8 mouse cellular contexts compared by ENCODE assay signal in genomic region chr2:29716691-29717090, GRCm38 (mm10). TPM values are rescaled to one million over a fixed set of nuclear protein-coding genes. Genes with fewer than 3 reads are reported as not detected.
DNase-seq lines count a peak whose midpoint lies in the region; ATAC-seq and TF ChIP-seq lines count a peak whose summit lies in the region.

No protein-coding gene starts in this region.

- no peaks in the 10 kb centered on the region for H3K27me3 ChIP-seq in forebrain, embryonic 11.5 days (ENCODE audit: control insufficient read depth, insufficient read depth, low read length)
- no peaks in the 10 kb centered on the region for H3K27me3 ChIP-seq in forebrain, embryonic 12.5 days
- no peaks in the 10 kb centered on the region for H3K27me3 ChIP-seq in intestine, embryonic 16.5 days (replicated peaks; ENCODE audit: control insufficient read depth, insufficient read depth, low read length)
- no peaks in the 10 kb centered on the region for H3K27me3 ChIP-seq in stomach, embryonic 16.5 days (ENCODE audit: control insufficient read depth, insufficient read depth, low read length)

- no peak for ATAC-seq in forebrain, embryonic 11.5 days (replicated peaks; ENCODE audit: low FRiP score)
- ATAC-seq in forebrain, embryonic 12.5 days (ENCODE audit: low FRiP score) = no peak
- ATAC-seq in intestine, embryonic 16.5 days = peak; percentile 92
- peak; percentile 87 for ATAC-seq in stomach, embryonic 16.5 days (ENCODE audit: insufficient read depth, low FRiP score)

- H3K36me3 ChIP-seq in forebrain, embryonic 11.5 days (ENCODE audit: control insufficient read depth, insufficient read depth, low read length) = no peaks in the 10 kb centered on the region
- peaks cover 49% of the 10 kb centered on the region for H3K36me3 ChIP-seq in forebrain, embryonic 12.5 days (replicated peaks)
- H3K36me3 ChIP-seq in intestine, embryonic 16.5 days (ENCODE audit: control insufficient read depth, insufficient read depth, low read length) = 0 out of 2 replicates have a peak, but pooled peaks cover 4% of the 10 kb centered on the region
- no peaks in the 10 kb centered on the region for H3K36me3 ChIP-seq in stomach, embryonic 16.5 days (ENCODE audit: control insufficient read depth, insufficient read depth, low read length)

- peak; percentile 74 for DNase-seq in forebrain, embryonic 11.5 days (ENCODE audit: low spot score)
- DNase-seq in lung, adult 2 months = peak; percentile 68
- DNase-seq in layer of hippocampus, adult 9-11 months = no peak
- DNase-seq in layer of hippocampus, postnatal 14 days (ENCODE audit: low spot score in 2 of 2) = no peak

- no peak overlapping the region for H3K4me2 ChIP-seq in forebrain, embryonic 11.5 days (ENCODE audit: low read depth, low read length, severe bottlenecking)
- H3K4me2 ChIP-seq in forebrain, embryonic 12.5 days = no peak overlapping the region
- no peak overlapping the region for H3K4me2 ChIP-seq in intestine, embryonic 16.5 days (ENCODE audit: low read depth, low read length)
- H3K4me2 ChIP-seq in stomach, embryonic 16.5 days (ENCODE audit: low read depth, low read length) = no peak overlapping the region

- 20% methylated on average over 6 of the region's 6 CpGs for WGBS in forebrain, embryonic 11.5 days
- WGBS in forebrain, embryonic 12.5 days = 21% methylated on average over 6 of the region's 6 CpGs
- 16% methylated on average over 6 of the region's 6 CpGs for WGBS in intestine, embryonic 16.5 days
- WGBS in lung, adult 2 months = 31% methylated on average over 6 of the region's 6 CpGs
- WGBS in stomach, embryonic 16.5 days = 12% methylated on average over 6 of the region's 6 CpGs

- H3K9ac ChIP-seq in forebrain, embryonic 11.5 days (ENCODE audit: low read length) = no peak overlapping the region
- H3K9ac ChIP-seq in forebrain, embryonic 12.5 days = no peak overlapping the region
- H3K9ac ChIP-seq in intestine, embryonic 16.5 days (ENCODE audit: low read depth, low read length) = 0 out of 2 replicates have a peak overlapping the region, but pooled peaks have one; percentile 29
- H3K9ac ChIP-seq in stomach, embryonic 16.5 days (ENCODE audit: low read length) = peak overlapping the region; percentile 5; the same call in 1 of the 2 replicates

- H3K4me1 ChIP-seq in forebrain, embryonic 11.5 days (replicated peaks; ENCODE audit: control insufficient read depth, insufficient read depth, low read length) = 0 out of 2 replicates have a peak, but pooled peaks cover 2% of the 10 kb centered on the region
- no peaks in the 10 kb centered on the region for H3K4me1 ChIP-seq in forebrain, embryonic 12.5 days
- H3K4me1 ChIP-seq in embryonic fibroblast, embryonic 13.5 days (ENCODE audit: control insufficient read depth, insufficient read depth, low read length) = peaks cover 17% of the 10 kb centered on the region
- H3K4me1 ChIP-seq in intestine, embryonic 16.5 days (ENCODE audit: control insufficient read depth, insufficient read depth, low read length) = peaks cover 18% of the 10 kb centered on the region
- peaks cover 5% of the 10 kb centered on the region; the same call in 1 of the 2 replicates for H3K4me1 ChIP-seq in lung, adult 2 months (ENCODE audit: control insufficient read depth, insufficient read depth, low read length)
- peaks cover 17% of the 10 kb centered on the region for H3K4me1 ChIP-seq in stomach, embryonic 16.5 days (ENCODE audit: control insufficient read depth, insufficient read depth, low read length)

- no peaks in the 10 kb centered on the region for H3K9me3 ChIP-seq in forebrain, embryonic 11.5 days (ENCODE audit: control insufficient read depth, low read length)
- no peaks in the 10 kb centered on the region for H3K9me3 ChIP-seq in forebrain, embryonic 12.5 days
- no peaks in the 10 kb centered on the region for H3K9me3 ChIP-seq in intestine, embryonic 16.5 days (ENCODE audit: control insufficient read depth, low read length)
- no peaks in the 10 kb centered on the region for H3K9me3 ChIP-seq in stomach, embryonic 16.5 days (replicated peaks; ENCODE audit: control insufficient read depth, low read length)

- H3K27ac ChIP-seq in forebrain, embryonic 11.5 days (ENCODE audit: low read depth, low read length) = peak overlapping the region; percentile 46; the same call in 1 of the 2 replicates
- H3K27ac ChIP-seq in forebrain, embryonic 12.5 days = no peak overlapping the region; the same call in 1 of the 2 replicates
- H3K27ac ChIP-seq in embryonic fibroblast, embryonic 13.5 days (ENCODE audit: insufficient read depth, low read length) = peak overlapping the region; percentile 83
- H3K27ac ChIP-seq in intestine, embryonic 16.5 days (ENCODE audit: low read length) = peak overlapping the region; percentile 92
- H3K27ac ChIP-seq in stomach, embryonic 16.5 days (ENCODE audit: low read length) = peak overlapping the region; percentile 79

- H3K4me3 ChIP-seq in forebrain, embryonic 11.5 days (ENCODE audit: low read depth, low read length) = no peak overlapping the region
- no peak overlapping the region for H3K4me3 ChIP-seq in forebrain, embryonic 12.5 days (replicated peaks)
- H3K4me3 ChIP-seq in embryonic fibroblast, embryonic 13.5 days (ENCODE audit: insufficient read depth, low read length) = no peak overlapping the region
- H3K4me3 ChIP-seq in intestine, embryonic 16.5 days (ENCODE audit: low read length) = no peak overlapping the region
- H3K4me3 ChIP-seq in lung, adult 2 months (replicated peaks; ENCODE audit: extremely low read depth, low read depth, low read length) = no peak overlapping the region
- H3K4me3 ChIP-seq in stomach, embryonic 16.5 days (replicated peaks; ENCODE audit: low read length) = no peak overlapping the region

- no peak for TF ChIP-seq CTCF in embryonic fibroblast, embryonic 13.5 days (IDR thresholded peaks at IDR 0.05; ENCODE audit: borderline replicate concordance, insufficient read depth, low read length)
- TF ChIP-seq CTCF in lung, adult 2 months (IDR thresholded peaks at IDR 0.05; ENCODE audit: insufficient read depth, low read length) = no peak

- TF ChIP-seq POLR2A in embryonic fibroblast, embryonic 13.5 days (IDR thresholded peaks at IDR 0.05; ENCODE audit: low read depth, low read length) = no peak
- TF ChIP-seq POLR2A in lung, adult 2 months (IDR thresholded peaks at IDR 0.05; ENCODE audit: borderline replicate concordance, extremely low read depth, low read depth, low read length) = no peak

RNA-seq across cellular contexts. Expression of gene Gm13420, which starts 34.8 kb away (rescaled TPM):
- not detected in 2 replicates for polyA plus RNA-seq in forebrain, embryonic 11.5 days (2014; fragmentation: Nextera tagmentation; extraction: Ambion mirVana)
- not detected in 2 replicates for polyA plus RNA-seq in forebrain, embryonic 12.5 days (2016; fragmentation: Nextera tagmentation; extraction: Ambion mirVana)
- polyA plus RNA-seq in embryonic fibroblast, embryonic 13.5 days (2011; ENCODE audit: insufficient read length, low read depth, missing spikeins) = not detected in 2 replicates
- polyA plus RNA-seq in intestine, embryonic 16.5 days (2015; fragmentation: Nextera tagmentation; extraction: Ambion mirVana) = 0.56 and 0.70 TPM in 2 replicates
- 0.11 and 0.42 TPM in 2 replicates for polyA plus RNA-seq in lung, adult 2 months (2012; rRNA removed)
- polyA plus RNA-seq in stomach, embryonic 16.5 days (2015; fragmentation: Nextera tagmentation; extraction: Ambion mirVana) = 0.74 and 0.91 TPM in 2 replicates
- total RNA-seq in layer of hippocampus, postnatal 14 days (2021) = 1 to 10 TPM in 1 of 2 experiments, under 1 TPM in 1; 0.60 to 1.4 TPM

RNA-seq across cellular contexts. Expression of gene Gm13547, which starts 42.4 kb away (rescaled TPM):
- not detected in 2 replicates for polyA plus RNA-seq in forebrain, embryonic 11.5 days (2014; fragmentation: Nextera tagmentation; extraction: Ambion mirVana)
- polyA plus RNA-seq in forebrain, embryonic 12.5 days (2016; fragmentation: Nextera tagmentation; extraction: Ambion mirVana) = 0.35 TPM in 1 of 2 replicates, not detected in the other
- polyA plus RNA-seq in embryonic fibroblast, embryonic 13.5 days (2011; ENCODE audit: insufficient read length, low read depth, missing spikeins) = not detected in 2 replicates
- polyA plus RNA-seq in intestine, embryonic 16.5 days (2015; fragmentation: Nextera tagmentation; extraction: Ambion mirVana) = 0.66 TPM in 1 of 2 replicates, not detected in the other
- polyA plus RNA-seq in lung, adult 2 months (2012; rRNA removed) = not detected in 2 replicates
- not detected in 2 replicates for polyA plus RNA-seq in stomach, embryonic 16.5 days (2015; fragmentation: Nextera tagmentation; extraction: Ambion mirVana)
- not detected for total RNA-seq in layer of hippocampus, postnatal 14 days (2021)

Comparison
In these comparisons a context has a peak if more than half of its experiments do, and no peak if none do; other contexts are left out.
1. ATAC-seq: peak in intestine, embryonic 16.5 days (single experiment) and stomach, embryonic 16.5 days (single experiment); none in forebrain, embryonic 11.5 days (single experiment) and forebrain, embryonic 12.5 days (single experiment).
2. DNase-seq: peak in forebrain, embryonic 11.5 days (single experiment) and lung, adult 2 months (single experiment); none in layer of hippocampus, adult 9-11 months (single experiment) and layer of hippocampus, postnatal 14 days (0 of 2).
3. H3K9ac ChIP-seq: peak in intestine, embryonic 16.5 days (single experiment) and stomach, embryonic 16.5 days (single experiment); none in forebrain, embryonic 11.5 days (single experiment) and forebrain, embryonic 12.5 days (single experiment).